Mouse (Mus musculus) stomach, embryonic 14.5 days (tissue): ENCODE data around the gene Adss. TPM values are rescaled to one million over a fixed set of nuclear protein-coding genes. Genes with fewer than 3 reads are reported as not detected.
A peak's percentile ranks its signal among the peaks of the same experiment; 100 is the strongest.
"Not testable (repeated sequence)": the region's sequence is repeated elsewhere in the genome, so short reads cannot be mapped to it uniquely, and the experiment has no call there.

Experiments used
- ATAC-seq: fragments of 200-750 bp; cut with Nextera tagmentation; 2 replicates; pipeline ENCODE4 v1.8.0; 2017; ENCODE audit warnings: low read depth, moderate TSS enrichment; ENCODE audit not compliant: insufficient number of reproducible peaks, insufficient read depth, low FRiP score
- H3K27ac ChIP-seq: fragments of 300-500 bp; sonication (generic); 2 replicates; pipeline ENCODE4 v1.5.1; 2014; ENCODE audit warnings: mild to moderate bottlenecking, low read length, moderate library complexity, mixed read lengths
- H3K27me3 ChIP-seq: fragments of 300-500 bp; sonication (generic); 2 replicates; pipeline ENCODE4 v1.6.1; 2014; ENCODE audit warnings: low read length, control low read depth, mixed read lengths; ENCODE audit not compliant: control insufficient read depth, insufficient read depth
- H3K36me3 ChIP-seq: fragments of 300-500 bp; sonication (generic); 2 replicates; pipeline ENCODE4 v1.6.1; 2014; ENCODE audit warnings: mild to moderate bottlenecking, control low read depth, low read length, moderate library complexity, mixed read lengths; ENCODE audit not compliant: control insufficient read depth, insufficient read depth
- H3K4me1 ChIP-seq: fragments of 300-500 bp; sonication (generic); 2 replicates; pipeline ENCODE4 v1.6.1; 2014; ENCODE audit warnings: low read length, control low read depth, mixed read lengths; ENCODE audit not compliant: control insufficient read depth, insufficient read depth
- H3K4me2 ChIP-seq: fragments of 300-500 bp; sonication (generic); replicated peaks from 2 replicates; pipeline ENCODE4 v1.6.1; 2014; ENCODE audit warnings: low read depth, low read length, control low read depth
- H3K4me3 ChIP-seq: fragments of 300-500 bp; sonication (generic); 2 replicates; pipeline ENCODE4 v1.5.1; 2014; ENCODE audit warnings: low read depth, low read length, control low read depth
- H3K9ac ChIP-seq: fragments of 300-500 bp; sonication (generic); replicated peaks from 2 replicates; pipeline ENCODE4 v1.6.1; 2014; ENCODE audit warnings: low read depth, mild to moderate bottlenecking, control low read depth, low read length, moderate library complexity, mixed read lengths
- H3K9me3 ChIP-seq: fragments of 300-500 bp; sonication (generic); 2 replicates; pipeline ENCODE4 v1.6.1; 2016; ENCODE audit warnings: low read depth, low read length, control low read depth; ENCODE audit not compliant: control insufficient read depth
- whole genome bisulfite sequencing: fragments of 180-500 bp; shearing (Covaris S2); extraction: QIAGEN DNeasy Blood & Tissue Kit; methylation state at CpG from one replicate; pipeline ENCODE4 v1.1.7; 2014; 5-methylcytosine and 5-hydroxymethylcytosine counted together
- polyA plus RNA-seq: library from polyadenylated mRNA; unstranded; fragments of >200 nt; fragmentation: Nextera tagmentation; extraction: Ambion mirVana; gene quantifications from 2 replicates; pipeline ENCODE4 v1.2.1, GENCODE M21; 2014

Gene Adss
- polyA plus RNA-seq = 57.7 and 58.4 TPM in 2 replicates

DNA sequence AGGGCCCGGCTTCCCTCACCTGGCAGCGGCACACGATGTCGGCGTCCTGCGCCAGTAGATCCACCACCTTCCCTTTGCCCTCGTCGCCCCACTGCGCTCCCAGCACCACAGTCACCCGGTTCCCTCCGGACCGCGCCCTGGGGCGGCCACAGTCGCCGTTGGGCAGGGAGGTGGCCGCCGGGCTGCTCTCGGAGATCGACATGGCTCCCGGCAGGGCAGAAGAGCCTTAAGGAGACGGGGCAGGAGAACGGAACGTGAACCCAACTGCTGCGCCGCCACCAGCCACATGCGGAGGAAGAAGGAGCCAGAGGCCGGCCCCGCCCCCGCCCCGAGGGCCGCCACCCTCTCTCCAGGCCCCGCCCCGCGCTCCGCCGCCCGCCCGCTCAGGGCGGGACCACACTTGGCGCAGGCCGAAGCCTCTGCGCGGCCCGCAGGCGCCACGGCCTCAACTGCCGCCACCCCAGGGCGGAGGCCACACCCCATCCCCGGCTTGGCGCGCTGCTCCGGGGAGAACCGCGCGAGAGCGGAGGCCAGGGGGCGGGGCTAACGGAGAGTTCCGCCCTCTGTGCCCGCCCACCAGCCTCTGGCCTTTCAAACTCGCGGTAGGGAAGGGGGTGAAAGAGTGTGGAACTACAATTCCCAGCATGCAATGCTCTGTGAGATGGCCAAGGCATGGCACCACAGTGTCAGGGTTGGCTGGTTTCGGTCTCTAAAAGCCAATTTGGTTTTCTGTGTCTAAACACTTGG is at the start of gene Adss:
Gene Adss, minus strand, starts transcription at position 319 of the 747 bp plus-strand sequence.
- peak within 1 kb of the TSS; percentile 77 for H3K4me3 ChIP-seq
- WGBS = under 1% methylated on average over 63 of the region's 64 CpGs
- peak within 1 kb of the TSS; percentile 96 for H3K27ac ChIP-seq
- peak within 1 kb of the TSS; percentile 81 for H3K4me2 ChIP-seq
- H3K9ac ChIP-seq = peak within 1 kb of the TSS; percentile 84
- no peaks in the 10 kb centered on the region for H3K27me3 ChIP-seq
- peak; percentile 100 for ATAC-seq
- peaks cover 11% of the 10 kb centered on the region; the same call in 1 of the 2 replicates for H3K4me1 ChIP-seq
- H3K36me3 ChIP-seq = no peaks in the 10 kb centered on the region
- no peaks in the 10 kb centered on the region for H3K9me3 ChIP-seq

DNA sequence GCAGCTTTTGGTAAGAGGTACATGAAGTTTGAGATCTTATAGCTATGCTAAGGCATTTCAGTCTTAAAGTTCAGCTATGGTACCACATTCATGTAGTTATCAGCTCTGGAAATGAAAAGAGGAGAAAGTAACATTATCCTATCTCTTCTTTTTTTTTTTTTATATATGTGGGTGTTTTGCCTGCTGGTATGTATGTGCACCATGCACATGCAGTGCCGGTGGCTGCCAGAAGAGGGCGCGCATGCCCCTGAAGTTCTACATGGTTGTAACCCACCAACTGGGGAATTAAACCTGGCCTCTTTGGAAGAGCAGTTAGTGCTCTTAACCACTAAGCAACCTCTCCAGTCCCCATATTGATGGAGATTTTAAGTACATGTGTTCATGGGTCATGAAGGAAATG is 49.5 kb upstream of the Adss start:
- H3K27ac ChIP-seq, H3K4me3 ChIP-seq, ATAC-seq, H3K9me3 ChIP-seq, H3K4me1 ChIP-seq, H3K4me2 ChIP-seq, H3K36me3 ChIP-seq, H3K27me3 ChIP-seq, H3K9ac ChIP-seq: not testable (repeated sequence)
- 47% methylated on average over 3 of the region's 3 CpGs for WGBS

DNA sequence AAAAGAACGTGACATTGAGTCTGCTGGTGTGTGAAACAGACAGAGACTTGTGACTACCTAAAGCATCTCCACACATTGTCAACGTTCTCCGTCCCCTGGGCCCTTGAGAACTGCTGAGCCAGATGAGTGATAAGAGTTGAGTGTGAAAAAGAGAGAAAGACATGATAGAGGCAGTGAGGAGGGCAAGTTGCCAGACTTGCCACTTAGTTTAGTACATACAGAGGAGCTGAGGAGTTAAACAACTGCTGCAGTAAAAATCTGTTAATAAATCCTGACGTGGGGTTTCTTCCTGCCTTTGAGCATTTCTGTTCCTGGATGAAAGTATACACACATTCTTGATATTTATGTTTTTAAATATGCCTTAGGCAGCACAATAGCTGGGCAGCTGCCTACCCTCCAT is 31.5 kb upstream of the Adss start:
- not testable (repeated sequence) for H3K9ac ChIP-seq, H3K4me2 ChIP-seq, ATAC-seq, H3K4me3 ChIP-seq, H3K4me1 ChIP-seq, H3K27ac ChIP-seq, H3K9me3 ChIP-seq, H3K27me3 ChIP-seq, H3K36me3 ChIP-seq
- WGBS = 70% methylated on average over 4 of the region's 4 CpGs

DNA sequence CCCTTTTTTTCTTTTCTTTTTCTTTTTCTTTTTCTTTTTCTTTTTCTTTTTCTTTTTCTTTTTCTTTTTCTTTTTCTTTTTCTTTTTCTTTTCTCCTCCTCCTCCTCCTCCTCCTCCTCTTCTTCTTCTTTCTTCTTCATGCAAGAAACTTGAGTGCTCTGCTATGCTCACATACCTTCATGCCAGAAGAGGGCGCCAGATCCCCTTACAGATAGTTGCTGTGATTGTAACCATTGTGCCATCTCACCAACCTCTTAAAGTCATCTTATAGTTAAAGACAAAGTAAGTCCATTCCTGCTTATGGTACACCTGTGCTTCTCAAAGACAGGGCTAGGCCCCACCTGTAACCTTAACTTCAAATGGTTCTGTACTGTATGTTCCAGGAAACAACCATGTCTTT is 10.5 kb upstream of the Adss start:
- 38% methylated on average over 1 of the region's 1 CpGs for WGBS
- H3K27ac ChIP-seq, H3K4me2 ChIP-seq, H3K4me3 ChIP-seq, H3K36me3 ChIP-seq, ATAC-seq, H3K27me3 ChIP-seq, H3K9ac ChIP-seq, H3K9me3 ChIP-seq, H3K4me1 ChIP-seq: not testable (repeated sequence)

DNA sequence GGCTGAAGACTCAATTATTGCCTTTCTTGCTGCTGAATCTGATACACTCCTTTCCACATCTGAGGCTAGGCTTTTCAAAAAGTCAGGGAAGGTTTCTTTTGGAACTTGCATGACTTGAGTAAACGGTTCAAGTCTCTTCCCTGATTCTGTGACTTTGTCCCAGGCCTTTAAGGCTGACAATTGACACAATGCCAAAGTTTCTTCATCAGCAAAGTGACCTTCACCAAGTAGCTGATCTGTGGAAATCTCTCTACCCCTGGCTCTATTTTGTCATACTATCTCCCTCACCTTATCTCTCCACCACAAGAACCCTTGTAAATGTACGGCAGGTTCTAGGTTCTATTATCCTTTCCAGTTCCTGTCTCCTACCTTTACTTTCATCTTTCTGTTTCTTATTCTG is 7.2 kb upstream of the Adss start:
- Histone ChIP-seq H3K36me3 (no peaks in the 10 kb centered on the region), H3K27me3 (no peaks in the 10 kb centered on the region), H3K4me3 (no peak overlapping the region), H3K4me1 (no peaks in the 10 kb centered on the region), H3K4me2 (no peak overlapping the region), H3K9ac (no peak overlapping the region), H3K9me3 (no peaks in the 10 kb centered on the region), H3K27ac (no peak overlapping the region)
- WGBS = 85% methylated on average over 2 of the region's 2 CpGs
- no peak for ATAC-seq

DNA sequence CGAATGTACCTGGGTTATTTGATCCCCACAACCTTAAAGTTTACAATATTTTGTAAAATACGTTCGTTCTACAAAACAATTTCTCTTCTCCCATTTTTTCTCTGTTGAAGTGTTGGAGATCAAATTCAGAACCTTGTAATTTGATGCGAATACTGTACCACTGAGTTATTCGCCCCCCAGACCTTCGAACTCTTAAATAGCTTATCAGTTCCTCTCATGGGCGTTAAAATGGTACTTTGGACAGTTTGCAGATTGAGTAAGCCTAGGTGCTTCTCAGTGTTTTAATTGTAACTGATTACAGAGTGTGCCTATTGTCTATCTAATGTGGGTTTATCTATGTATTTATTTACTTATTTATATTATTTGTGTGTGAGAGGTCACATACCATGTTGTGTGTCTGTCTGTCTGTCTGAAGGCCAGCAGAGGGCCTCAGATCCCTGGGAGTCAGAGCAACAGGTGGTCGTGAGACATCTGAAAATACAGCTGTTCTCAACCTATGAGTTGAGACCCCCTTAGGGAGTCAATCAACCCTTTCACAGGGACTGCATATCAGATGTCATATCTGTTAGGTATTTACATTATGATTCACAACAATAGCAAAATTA is 942 bp upstream of the Adss start:
- H3K4me2 ChIP-seq = peak overlapping the region; percentile 30
- peaks cover 11% of the 10 kb centered on the region; the same call in 1 of the 2 replicates for H3K4me1 ChIP-seq
- 67% methylated on average over 8 of the region's 8 CpGs for WGBS
- H3K36me3 ChIP-seq = no peaks in the 10 kb centered on the region
- H3K4me3 ChIP-seq = no peak overlapping the region
- no peaks in the 10 kb centered on the region for H3K9me3 ChIP-seq
- no peaks in the 10 kb centered on the region for H3K27me3 ChIP-seq
- no peak overlapping the region for H3K27ac ChIP-seq
- ATAC-seq = no peak
- no peak overlapping the region for H3K9ac ChIP-seq

DNA sequence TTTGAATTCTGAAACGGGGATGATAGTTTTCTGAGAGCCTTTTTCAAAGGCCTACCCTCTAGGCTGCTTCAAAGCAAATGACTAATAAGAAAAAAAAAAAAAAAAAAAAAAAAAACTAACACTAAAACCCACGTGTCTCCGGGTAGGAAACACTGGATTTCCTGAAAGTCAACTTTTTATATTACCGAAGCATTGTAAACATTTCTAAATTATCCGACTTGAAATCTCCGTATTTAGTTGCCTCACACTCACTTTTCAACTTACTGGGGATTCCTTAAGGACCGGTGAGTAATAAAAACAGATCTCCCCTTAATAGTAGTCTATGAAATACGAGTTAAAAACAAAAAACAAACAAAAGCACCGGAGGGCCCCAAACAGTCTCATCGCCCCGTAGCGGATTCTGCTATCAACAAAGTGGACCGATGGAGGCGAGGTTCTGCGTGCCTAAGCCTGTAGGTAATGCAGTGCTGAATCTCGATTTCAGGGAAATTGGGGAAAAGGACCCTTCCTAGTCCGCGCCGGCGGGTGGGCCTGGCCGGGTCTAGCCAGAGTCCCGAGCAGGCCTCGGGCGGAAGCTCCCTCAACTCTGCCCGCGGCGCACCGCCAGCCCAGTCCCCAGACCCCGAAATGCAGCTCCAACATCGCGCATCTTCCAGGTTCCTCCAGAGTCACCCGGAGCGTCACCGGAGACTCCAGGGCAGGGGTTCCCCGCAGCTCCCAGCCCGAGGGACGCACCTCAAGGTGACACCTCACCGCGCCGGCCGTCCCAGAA is 704 bp downstream of the Adss start:
- Histone ChIP-seq H3K4me2 (peak overlapping the region; percentile 81), H3K36me3 (no peaks in the 10 kb centered on the region), H3K27ac (peak overlapping the region; percentile 96), H3K9me3 (no peaks in the 10 kb centered on the region), H3K4me1 (peaks cover 11% of the 10 kb centered on the region; the same call in 1 of the 2 replicates), H3K4me3 (peak overlapping the region; percentile 77), H3K27me3 (no peaks in the 10 kb centered on the region), H3K9ac (peak overlapping the region; percentile 84)
- peak; percentile 19 for ATAC-seq
- WGBS = under 1% methylated on average over 41 of the region's 41 CpGs

DNA sequence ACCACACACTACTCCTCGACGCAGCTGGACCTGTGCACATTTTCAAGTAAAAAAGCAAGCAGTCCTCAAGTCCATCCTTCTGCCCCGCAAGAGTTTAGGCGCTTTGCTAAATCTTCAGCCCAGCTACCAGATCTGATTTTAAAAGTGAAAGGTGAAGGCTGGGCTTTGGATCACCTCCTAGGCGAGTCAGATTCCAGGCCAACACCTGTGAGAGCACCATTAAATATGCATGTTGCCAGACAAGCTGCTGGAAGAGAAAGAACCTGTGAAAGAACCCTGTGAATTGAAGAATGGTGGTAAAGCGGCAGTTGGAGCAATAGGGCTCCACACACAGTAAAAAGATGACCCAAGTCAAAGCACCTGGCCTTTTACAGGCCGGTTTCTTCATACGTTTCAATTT is 1.4 kb downstream of the Adss start:
- 7% methylated on average over 8 of the region's 8 CpGs for WGBS
- no peak for ATAC-seq

More for the DNA sequence above, 1.4 kb downstream of the Adss start:
- H3K27me3 ChIP-seq = no peaks in the 10 kb centered on the region
- H3K27ac ChIP-seq = no peak overlapping the region
- H3K4me1 ChIP-seq = peaks cover 11% of the 10 kb centered on the region; the same call in 1 of the 2 replicates
- H3K36me3 ChIP-seq = no peaks in the 10 kb centered on the region
- 0 out of 2 replicates have a peak, but pooled peaks cover 1% of the 10 kb centered on the region for H3K9me3 ChIP-seq
- H3K4me3 ChIP-seq = peak overlapping the region; percentile 77
- peak overlapping the region; percentile 84 for H3K9ac ChIP-seq
- H3K4me2 ChIP-seq = peak overlapping the region; percentile 81
